Mouse (Mus musculus) liver, postnatal 0 days (tissue): ENCODE measurements at regions not wholly inside any gene's neighbourhood (a gene's known extent, or its start where the extent isn't known, plus 50 kb on each side); places are given as distances from the start of the nearest gene placed in this dataset.

Source experiments
- CTCF ChIP-seq: sonication (generic); IDR thresholded peaks from 2 replicates; pipeline ENCODE4 v1.5.1; 2016; ENCODE audit warnings: antibody characterized with exemption, low read depth
- EP300 ChIP-seq: IDR thresholded peaks from 2 replicates; pipeline ENCODE4 v1.6.1; 2016; ENCODE audit warnings: antibody characterized with exemption, low read depth, mild to moderate bottlenecking

GRCm38 (mm10) chr13:97617511-97618189, 142.8 kb downstream of the Gm10260 start:
- no peak for TF ChIP-seq CTCF
- no peak for TF ChIP-seq EP300
